Mouse (Mus musculus) limb, embryonic 14.5 days (tissue): Measurements from ENCODE around the gene Nr1i3. TPM values are rescaled to one million over a fixed set of nuclear protein-coding genes. Genes with fewer than 3 reads are reported as not detected.
A peak's percentile ranks its signal among the peaks of the same experiment; 100 is the strongest.

Experiments used
- ATAC-seq: fragments of 200-750 bp; cut with Nextera tagmentation; 2 replicates; pipeline ENCODE4 v1.8.0; 2017; ENCODE audit warnings: low read depth, moderate number of reproducible peaks, moderate TSS enrichment; ENCODE audit not compliant: low FRiP score
- DNase-seq: peaks from one replicate; pipeline ENCODE4 v3.0.0-alpha.2; 2015; ENCODE audit warnings: low spot score
- H3K27ac ChIP-seq: fragments of 300-500 bp; sonication (generic); replicated peaks from 2 replicates; pipeline ENCODE4 v1.5.1; 2014; ENCODE audit warnings: low read depth, mild to moderate bottlenecking, low read length, moderate library complexity, mixed read lengths
- H3K27me3 ChIP-seq: fragments of 300-500 bp; sonication (generic); 2 replicates; pipeline ENCODE4 v1.6.1; 2014; ENCODE audit warnings: low read length, mixed read lengths; ENCODE audit not compliant: control insufficient read depth, insufficient read depth
- H3K36me3 ChIP-seq: fragments of 300-500 bp; sonication (generic); 2 replicates; pipeline ENCODE4 v1.6.1; 2014; ENCODE audit warnings: mild to moderate bottlenecking, low read length, moderate library complexity, mixed read lengths; ENCODE audit not compliant: control insufficient read depth, insufficient read depth
- H3K4me1 ChIP-seq: fragments of 300-500 bp; sonication (generic); 2 replicates; pipeline ENCODE4 v1.6.1; 2014; ENCODE audit warnings: antibody characterized with exemption, low read length, mixed read lengths; ENCODE audit not compliant: control insufficient read depth, insufficient read depth
- H3K4me2 ChIP-seq: fragments of 300-500 bp; sonication (generic); replicated peaks from 2 replicates; pipeline ENCODE4 v1.6.1; 2014; ENCODE audit warnings: low read depth, mild to moderate bottlenecking, low read length, moderate library complexity; ENCODE audit not compliant: severe bottlenecking
- H3K4me3 ChIP-seq: fragments of 300-500 bp; sonication (generic); replicated peaks from 2 replicates; pipeline ENCODE4 v1.5.1; 2014; ENCODE audit warnings: low read length
- H3K9ac ChIP-seq: fragments of 300-500 bp; sonication (generic); 2 replicates; pipeline ENCODE4 v1.6.1; 2014; ENCODE audit warnings: mild to moderate bottlenecking, low read depth, low read length, moderate library complexity; ENCODE audit not compliant: severe bottlenecking
- H3K9me3 ChIP-seq: fragments of 300-500 bp; sonication (generic); 2 replicates; pipeline ENCODE4 v1.6.1; 2016; ENCODE audit warnings: low read length; ENCODE audit not compliant: control insufficient read depth
- POLR2A ChIP-seq: fragments of 200-500 bp; IDR thresholded peaks from 2 replicates; pipeline ENCODE4 v1.8.0; 2012; ENCODE audit warnings: inconsistent platforms, mild to moderate bottlenecking, moderate library complexity, borderline replicate concordance; ENCODE audit not compliant: insufficient read depth, insufficient read length; ENCODE audit errors: extremely low read depth
- WGBS: fragments of 180-500 bp; shearing (Covaris S2); extraction: QIAGEN DNeasy Blood & Tissue Kit; methylation state at CpG from one replicate; pipeline ENCODE4 v1.1.7; 2014; 5-methylcytosine and 5-hydroxymethylcytosine counted together
- polyA plus RNA-seq, 2 experiments: library from polyadenylated mRNA; depleted of rRNA in 1 of 2; stranded (reverse) in 1 of 2; unstranded in 1 of 2; fragments of >200 nt; fragmentation: Nextera tagmentation in 1 of 2; extraction: Ambion mirVana in 1 of 2; gene quantifications; 2 replicates each; pipeline versions ENCODE4 v1.2.1 to v1.2.3; 2012 to 2014

The Nr1i3 gene
- polyA plus RNA-seq, 2 experiments: 0.06 to 0.32 TPM

DNA sequence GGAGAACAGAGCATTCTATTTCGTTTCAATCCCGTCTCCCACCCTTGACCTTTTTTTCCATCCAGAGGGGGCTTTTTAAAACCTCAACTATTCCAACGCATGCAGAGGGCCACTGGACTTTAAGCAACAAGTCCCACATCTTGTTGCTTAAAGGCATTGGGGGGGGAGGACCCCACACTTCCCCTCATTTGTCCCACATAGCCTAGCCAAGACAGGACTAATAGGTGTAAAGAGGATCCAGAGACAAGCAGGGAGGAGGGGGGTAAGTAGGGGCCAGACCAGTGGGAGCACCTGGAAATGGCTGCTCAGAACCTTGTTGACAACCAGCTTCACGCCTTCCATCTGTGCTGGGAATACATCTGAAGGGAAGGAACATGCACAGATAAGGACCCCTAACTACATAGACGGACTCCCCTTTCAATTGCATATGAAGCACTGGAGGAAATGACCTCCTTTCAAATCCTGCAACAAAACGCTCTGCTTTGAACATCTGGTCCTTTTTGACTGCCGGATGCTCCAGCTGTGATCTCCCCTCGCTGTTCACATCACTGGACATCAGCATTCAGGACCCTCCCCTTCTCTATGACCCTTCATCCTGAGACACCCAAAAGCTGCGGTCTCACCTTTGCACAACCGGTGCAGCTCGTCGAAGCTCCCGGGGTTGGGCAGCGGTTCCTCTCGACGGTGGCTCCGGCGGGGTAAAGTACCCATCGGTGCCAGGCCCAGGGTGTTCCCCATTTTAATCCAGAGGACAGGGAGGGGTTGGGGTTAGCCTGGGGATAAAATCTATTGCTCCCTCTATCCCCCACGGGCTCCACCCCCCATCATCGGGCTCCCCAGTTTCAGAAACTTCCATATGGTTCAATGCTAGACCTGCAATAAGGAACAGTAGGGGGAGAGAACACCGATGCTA lies 7.8 kb downstream of the Nr1i3 start:
- WGBS: 5% methylated on average over 22 of the region's 22 CpGs
- Histone ChIP-seq H3K36me3 (peaks cover 16% of the 10 kb centered on the region), H3K9ac (peak overlapping the region; percentile 58), H3K4me1 (peaks cover 8% of the 10 kb centered on the region), H3K4me3 (peak overlapping the region; percentile 57), H3K27me3 (no peaks in the 10 kb centered on the region), H3K4me2 (peak overlapping the region; percentile 92), H3K27ac (no peak overlapping the region), H3K9me3 (no peaks in the 10 kb centered on the region)
- ATAC-seq: no peak
- TF ChIP-seq POLR2A: no peak
- DNase-seq: no peak

DNA sequence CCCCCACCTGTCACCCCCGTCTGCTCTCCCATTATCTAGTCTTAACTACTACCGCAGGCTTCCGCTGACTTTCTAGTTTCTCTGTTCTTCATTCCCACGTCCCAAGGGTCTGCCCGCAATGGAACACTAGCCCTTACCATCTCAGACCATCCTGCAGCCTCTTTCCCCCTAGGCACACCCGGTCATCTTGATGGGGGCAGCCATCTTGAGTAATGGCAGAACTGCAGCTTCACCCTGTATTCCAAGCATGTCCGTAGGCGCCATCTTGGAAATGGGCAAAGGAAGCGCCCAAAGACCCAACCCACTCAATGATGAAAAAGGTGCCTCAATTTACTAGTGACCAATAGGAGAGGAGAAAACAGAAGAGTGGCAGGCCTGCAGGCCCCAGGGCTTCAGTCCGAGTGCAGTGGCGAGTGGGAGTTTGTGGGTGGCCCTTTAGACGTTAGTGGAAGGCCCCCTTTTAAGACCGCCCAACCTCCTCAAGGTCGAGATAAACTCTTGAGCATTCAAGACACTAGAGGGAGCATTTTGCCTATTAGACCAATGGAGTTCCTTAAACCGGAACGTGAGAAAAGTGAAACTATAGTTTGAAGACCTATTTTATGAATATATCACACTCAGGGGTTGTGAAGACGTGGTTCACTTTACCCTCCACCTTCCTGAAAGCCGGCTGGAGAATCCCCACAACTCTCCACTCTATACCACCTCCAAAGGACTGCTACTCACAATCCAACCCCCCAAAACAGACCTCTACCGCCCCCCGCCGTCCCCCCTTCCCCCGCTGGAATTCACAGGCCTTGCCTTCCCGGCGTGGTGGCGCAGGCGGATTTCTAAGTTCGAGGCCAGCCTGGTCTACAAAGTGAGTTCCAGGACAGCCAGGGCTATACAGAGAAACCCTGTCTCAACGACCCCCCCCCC lies 8.7 kb downstream of the Nr1i3 start, which contains the start of gene Tomm40l:
Tomm40l (minus strand) TSS at position 277 of the 918 bp plus-strand sequence.
- 2% methylated on average over 28 of the region's 28 CpGs for WGBS
- Histone ChIP-seq H3K9me3 (no peaks in the 10 kb centered on the region), H3K4me2 (peak within 1 kb of the TSS; percentile 92), H3K9ac (peak within 1 kb of the TSS; percentile 58), H3K36me3 (peaks cover 16% of the 10 kb centered on the region), H3K27ac (peak within 1 kb of the TSS; percentile 83), H3K27me3 (no peaks in the 10 kb centered on the region), H3K4me3 (peak within 1 kb of the TSS; percentile 57), H3K4me1 (peaks cover 8% of the 10 kb centered on the region)
- ATAC-seq (peak; percentile 99), DNase-seq (peak; percentile 100)
- TF ChIP-seq POLR2A: peak; percentile 23; the same call in 1 of the 2 replicates

DNA sequence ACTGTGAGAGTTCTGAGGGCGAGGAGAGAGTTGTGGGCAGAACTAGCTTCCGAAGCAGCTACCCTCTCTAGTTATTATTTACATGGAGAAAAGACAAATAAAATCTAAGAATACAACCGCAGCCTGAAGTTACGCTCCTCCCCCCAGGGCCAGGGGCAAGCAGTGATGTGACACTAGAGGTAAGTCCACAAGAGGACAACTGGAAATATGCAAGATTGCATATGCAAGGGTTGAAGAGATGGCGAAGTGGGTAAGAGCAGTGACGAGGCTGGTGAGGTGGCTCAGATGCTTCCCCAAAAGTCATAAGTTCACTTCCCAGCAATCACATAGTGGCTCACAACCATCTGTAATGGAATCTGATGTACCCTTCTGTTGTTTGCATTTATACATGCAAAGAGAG lies 9.4 kb downstream of the Nr1i3 start:
- Histone ChIP-seq H3K27me3 (no peaks in the 10 kb centered on the region), H3K27ac (peak overlapping the region; percentile 83), H3K9me3 (no peaks in the 10 kb centered on the region), H3K36me3 (peaks cover 16% of the 10 kb centered on the region), H3K9ac (no peak overlapping the region), H3K4me1 (peaks cover 8% of the 10 kb centered on the region), H3K4me2 (peak overlapping the region; percentile 36), H3K4me3 (peak overlapping the region; percentile 31)
- TF ChIP-seq POLR2A: no peak
- no peak for DNase-seq
- no peak for ATAC-seq
- WGBS: 88% methylated on average over 6 of the region's 6 CpGs

DNA sequence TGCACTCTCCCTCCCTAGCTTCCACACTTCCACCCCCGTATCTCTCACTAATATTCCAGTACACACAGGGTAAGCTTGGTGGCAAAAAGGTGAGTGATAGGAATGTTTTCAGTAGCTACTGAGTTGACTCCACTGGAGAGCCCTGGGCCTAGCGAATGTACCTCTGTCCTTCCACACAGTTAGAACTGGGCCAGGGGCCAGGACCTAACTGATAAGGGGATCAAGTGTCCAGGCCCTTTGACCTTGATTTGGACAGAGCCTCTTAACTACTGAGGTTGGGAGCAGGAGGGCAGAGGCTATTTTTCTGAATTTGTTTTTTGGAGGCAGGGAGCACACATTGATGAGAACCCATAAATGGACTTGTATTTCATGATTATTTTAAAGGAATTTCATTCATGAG lies 10.0 kb downstream of the Nr1i3 start:
- Histone ChIP-seq H3K4me3 (no peak overlapping the region), H3K36me3 (peaks cover 14% of the 10 kb centered on the region), H3K4me2 (no peak overlapping the region), H3K27me3 (no peaks in the 10 kb centered on the region), H3K9me3 (no peaks in the 10 kb centered on the region), H3K27ac (no peak overlapping the region), H3K9ac (no peak overlapping the region), H3K4me1 (peaks cover 8% of the 10 kb centered on the region)
- DNase-seq (no peak), ATAC-seq (no peak)
- 77% methylated on average over 2 of the region's 2 CpGs for WGBS
- no peak for TF ChIP-seq POLR2A

DNA sequence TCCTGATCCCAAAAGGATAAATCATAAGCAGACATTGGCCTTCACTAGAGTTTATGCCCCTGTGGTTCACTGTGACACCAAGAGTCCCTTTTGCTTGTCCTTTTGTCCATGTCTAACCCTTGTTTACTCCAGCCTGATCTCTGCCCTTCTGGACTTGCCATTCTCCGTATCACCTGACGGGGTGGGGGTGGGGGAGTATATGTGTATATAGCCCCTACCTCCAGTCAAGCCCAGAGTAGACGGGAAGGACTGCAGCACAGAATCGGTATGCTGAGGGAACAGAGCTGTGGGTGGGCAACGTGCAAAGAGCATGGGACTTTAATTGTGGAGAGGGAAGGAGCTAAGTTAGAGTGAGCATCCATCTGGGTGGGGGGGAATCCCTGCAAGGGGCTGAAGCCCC lies 11.1 kb downstream of the Nr1i3 start, which contains the start of gene Apoa2:
Apoa2 (plus strand) TSS at position 198 of the 400 bp plus-strand sequence.
- no peak for TF ChIP-seq POLR2A
- no peak within 1 kb of the TSS for H3K4me2 ChIP-seq
- 77% methylated on average over 5 of the region's 5 CpGs for WGBS
- no peak within 1 kb of the TSS for H3K9ac ChIP-seq
- H3K27ac ChIP-seq: no peak within 1 kb of the TSS
- peaks cover 4% of the 10 kb centered on the region for H3K36me3 ChIP-seq
- no peak for DNase-seq
- H3K4me3 ChIP-seq: no peak within 1 kb of the TSS
- H3K4me1 ChIP-seq: peaks cover 8% of the 10 kb centered on the region
- no peak for ATAC-seq
- no peaks in the 10 kb centered on the region for H3K9me3 ChIP-seq
- H3K27me3 ChIP-seq: no peaks in the 10 kb centered on the region
